Mouse (Mus musculus) ovary, postnatal 36 days (tissue): ENCODE measurements around the gene Socs7.

ENCODE experiments used
- DNase-seq: peaks from one replicate; pipeline ENCODE4 v3.0.0; 2022; ENCODE audit warnings: low spot score, mixed read lengths

Gene Socs7

GRCm38 (mm10) chr11:97343175-97343574, 19.2 kb upstream of the Socs7 start:
- no peak for DNase-seq

GRCm38 (mm10) chr11:97343619-97344018, 18.7 kb upstream of the Socs7 start:
- DNase-seq = peak; percentile 52

GRCm38 (mm10) chr11:97345446-97345845, 16.9 kb upstream of the Socs7 start:
- DNase-seq = no peak

- DNase-seq = no peak
Measured at GRCm38 (mm10) chr11:97346383-97346782, 16.0 kb upstream of the Socs7 start.

- no peak for DNase-seq
Measured at GRCm38 (mm10) chr11:97347291-97347690, 15.1 kb upstream of the Socs7 start.

- DNase-seq = peak; percentile 79
Measured at GRCm38 (mm10) chr11:97350035-97350434, 12.3 kb upstream of the Socs7 start.

DNA sequence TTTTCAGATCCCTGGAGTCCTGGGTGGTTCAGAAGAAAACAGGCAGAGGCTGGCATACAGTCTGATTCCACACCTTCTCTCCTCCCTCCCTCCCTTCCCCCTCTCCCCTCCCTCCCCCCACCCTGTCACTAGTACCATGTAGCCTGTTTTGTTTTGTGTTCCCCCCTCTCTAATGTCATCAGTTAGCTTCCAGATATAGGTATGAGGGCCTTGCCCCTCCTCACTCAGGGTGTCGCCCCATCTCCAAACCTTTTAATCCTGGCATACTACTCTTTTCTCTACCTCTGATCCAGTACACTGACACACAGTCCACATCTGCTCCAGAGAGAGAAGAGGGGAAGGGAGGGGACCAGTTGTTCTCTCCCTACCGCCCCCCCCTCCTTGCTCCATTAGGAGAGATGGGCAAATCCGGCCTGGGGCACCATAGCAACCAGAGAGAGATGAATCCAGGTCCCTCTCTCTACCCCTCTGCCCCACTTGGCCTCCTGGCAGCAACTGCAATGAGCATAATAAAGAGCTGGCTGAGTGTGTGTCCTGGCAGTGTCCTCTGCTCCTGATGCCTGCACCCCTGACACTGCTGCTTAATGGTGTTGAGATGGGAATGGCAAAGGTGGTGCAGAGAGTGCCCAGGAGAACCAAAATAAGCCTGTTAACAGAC, 10.2 kb upstream of the Socs7 start, which contains the start of gene Gpr179:
Gene Gpr179 (minus strand): TSS at position 51 of the 658 bp plus-strand sequence.
- DNase-seq = no peak

DNA sequence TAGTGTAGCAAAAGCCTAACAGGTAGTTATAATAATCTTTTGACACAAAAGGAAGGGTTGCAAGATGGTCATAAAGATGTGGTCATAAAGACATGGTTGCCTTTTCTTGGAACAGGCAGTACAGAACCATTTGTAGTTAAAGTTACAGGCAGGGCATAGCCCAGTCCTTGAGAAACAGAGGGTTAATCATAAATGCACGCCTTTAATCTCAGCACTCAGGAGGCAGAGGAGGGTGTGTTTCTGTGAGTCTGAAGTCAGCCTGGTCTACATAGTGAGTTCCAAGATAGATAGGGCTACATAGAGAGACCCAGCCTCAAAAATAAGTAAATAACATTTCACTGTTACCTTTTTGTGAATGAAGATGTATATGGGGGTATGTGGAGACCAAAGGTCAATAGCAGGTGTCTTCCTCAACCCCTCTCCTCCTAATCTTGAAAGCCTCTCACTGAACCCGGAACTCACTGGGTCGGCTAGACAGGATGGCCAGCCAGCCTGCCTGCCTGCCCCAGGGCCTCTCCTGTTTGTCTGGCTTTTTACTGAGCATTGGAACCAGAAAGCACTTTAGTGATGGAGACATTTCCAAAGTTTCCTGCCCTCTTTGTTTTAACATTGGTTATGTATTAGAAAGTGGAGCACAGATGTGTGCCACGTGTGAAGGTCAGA, 9.3 kb upstream of the Socs7 start:
- DNase-seq = no peak

DNA sequence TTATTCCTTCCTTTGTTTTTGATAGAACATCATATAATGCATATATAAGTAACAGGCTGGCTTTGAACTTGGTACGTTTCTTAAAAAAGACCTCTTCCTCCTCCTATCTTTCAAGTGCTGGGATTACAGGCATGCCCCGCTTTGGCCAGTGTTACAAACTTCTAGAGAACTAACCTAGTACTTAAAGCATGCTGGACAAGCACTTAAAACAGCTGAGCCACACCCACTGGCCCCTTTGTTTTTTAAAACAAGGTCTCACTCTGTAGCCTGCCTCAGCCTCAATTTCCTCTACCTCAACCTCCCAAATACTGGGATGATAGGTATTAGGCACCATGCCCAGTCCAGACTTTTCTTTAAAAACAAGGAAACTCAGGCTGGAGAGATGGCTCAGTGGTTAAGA, 7.7 kb upstream of the Socs7 start:
- no peak for DNase-seq

GRCm38 (mm10) chr11:97355247-97355646, 7.1 kb upstream of the Socs7 start:
- DNase-seq = no peak

DNA sequence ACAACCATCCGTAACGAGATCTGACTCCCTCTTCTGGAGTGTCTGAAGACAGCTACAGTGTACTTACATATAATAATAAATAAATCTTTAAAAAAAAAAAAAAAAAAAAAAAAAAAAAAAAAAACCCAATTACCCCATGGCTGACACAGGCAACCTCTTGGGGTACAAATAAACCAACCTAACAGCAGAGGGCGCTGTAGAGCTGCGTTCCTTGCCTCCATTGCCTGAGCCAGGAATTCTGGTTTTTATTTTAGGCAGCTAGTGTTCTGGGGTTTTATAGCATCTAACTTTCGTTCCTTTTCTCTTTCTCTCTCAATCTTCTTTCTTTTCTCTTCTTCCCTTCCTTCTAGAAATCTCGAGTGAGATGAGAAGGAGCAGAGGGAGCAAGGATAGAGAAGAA, 4.7 kb upstream of the Socs7 start:
- DNase-seq = peak; percentile 65

DNA sequence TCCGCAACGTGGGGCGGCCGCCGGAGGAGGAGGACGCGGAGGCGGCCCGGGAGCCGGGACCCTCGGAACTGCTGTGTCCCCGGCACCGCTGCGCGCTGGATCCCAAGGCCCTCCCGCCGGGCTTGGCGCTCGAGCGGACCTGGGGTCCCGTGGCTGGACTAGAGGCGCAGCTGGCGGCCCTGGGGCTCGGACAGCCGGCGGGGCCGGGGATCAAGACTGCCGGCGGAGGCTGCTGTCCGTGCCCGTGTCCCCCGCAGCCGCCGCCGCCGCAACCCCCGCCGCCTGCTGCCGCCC, 245 bp downstream of the Socs7 start:
- no peak for DNase-seq

DNA sequence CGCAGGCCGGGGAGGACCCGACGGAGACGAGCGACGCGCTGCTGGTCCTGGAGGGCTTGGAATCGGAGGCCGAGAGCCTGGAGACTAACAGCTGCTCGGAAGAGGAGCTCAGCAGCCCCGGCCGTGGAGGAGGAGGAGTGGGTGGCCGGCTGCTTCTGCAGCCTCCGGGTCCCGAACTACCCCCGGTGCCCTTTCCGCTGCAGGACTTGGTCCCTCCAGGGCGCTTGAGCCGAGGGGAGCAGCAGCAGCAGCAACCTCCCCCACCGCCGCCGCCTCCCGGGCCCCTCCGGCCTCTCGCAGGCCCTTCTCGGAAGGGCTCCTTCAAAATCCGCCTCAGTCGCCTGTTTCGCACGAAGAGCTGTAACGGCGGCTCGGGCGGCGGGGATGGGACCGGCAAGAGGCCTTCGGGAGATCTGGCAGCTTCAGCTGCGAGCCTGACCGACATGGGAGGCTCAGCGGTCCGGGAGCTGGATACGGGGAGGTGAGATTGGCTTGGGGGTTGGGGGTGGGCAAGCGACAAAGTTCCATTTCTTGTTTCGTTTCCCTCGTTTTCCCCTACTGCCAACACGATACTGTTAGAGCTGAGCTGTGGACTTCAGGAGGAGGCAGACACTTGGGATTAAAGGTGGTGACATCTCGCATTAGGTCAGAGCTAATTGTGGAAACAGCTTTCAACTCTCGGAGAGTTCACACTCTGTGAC, 742 bp downstream of the Socs7 start:
- peak; percentile 42 for DNase-seq

DNA sequence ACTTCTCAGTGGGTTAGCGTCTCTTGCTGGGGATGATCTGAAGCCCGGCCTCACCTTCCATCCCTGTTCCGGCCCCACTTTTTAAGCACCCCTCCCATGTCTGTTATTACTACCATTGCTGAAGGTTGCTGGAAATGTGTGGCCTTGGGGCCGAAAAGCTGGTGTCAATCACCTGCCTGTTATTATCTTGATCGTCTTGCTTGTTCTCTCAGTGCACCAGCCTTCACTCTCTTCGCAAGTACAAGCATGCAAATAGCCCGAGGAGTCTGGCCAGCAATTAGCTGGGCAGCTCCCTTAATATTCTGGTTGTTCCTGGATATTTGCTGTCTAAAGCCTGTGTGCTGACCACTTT, 1.3 kb downstream of the Socs7 start:
- no peak for DNase-seq

DNA sequence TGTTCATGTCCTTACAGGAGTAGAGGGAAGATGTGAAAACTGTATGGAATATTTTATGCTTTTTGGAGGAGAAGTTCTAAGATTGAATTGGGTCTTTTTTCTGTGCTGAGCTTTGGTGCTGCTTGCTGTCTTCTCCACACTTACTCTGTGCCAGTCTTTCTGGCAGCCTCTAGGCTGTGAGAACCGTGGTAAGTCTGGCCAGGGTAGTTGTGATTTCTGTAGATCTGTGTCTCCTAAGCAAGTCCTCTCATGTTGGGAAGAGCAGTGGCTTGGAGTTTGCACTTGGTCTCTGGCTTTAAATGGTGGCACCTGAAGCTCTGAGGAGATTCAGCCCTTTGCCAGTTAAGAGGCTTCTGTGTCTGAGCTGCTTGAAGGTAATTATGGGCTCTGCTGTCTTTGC, 3.2 kb downstream of the Socs7 start:
- DNase-seq = no peak

GRCm38 (mm10) chr11:97368501-97368900, 6.2 kb downstream of the Socs7 start:
- DNase-seq = no peak

DNA sequence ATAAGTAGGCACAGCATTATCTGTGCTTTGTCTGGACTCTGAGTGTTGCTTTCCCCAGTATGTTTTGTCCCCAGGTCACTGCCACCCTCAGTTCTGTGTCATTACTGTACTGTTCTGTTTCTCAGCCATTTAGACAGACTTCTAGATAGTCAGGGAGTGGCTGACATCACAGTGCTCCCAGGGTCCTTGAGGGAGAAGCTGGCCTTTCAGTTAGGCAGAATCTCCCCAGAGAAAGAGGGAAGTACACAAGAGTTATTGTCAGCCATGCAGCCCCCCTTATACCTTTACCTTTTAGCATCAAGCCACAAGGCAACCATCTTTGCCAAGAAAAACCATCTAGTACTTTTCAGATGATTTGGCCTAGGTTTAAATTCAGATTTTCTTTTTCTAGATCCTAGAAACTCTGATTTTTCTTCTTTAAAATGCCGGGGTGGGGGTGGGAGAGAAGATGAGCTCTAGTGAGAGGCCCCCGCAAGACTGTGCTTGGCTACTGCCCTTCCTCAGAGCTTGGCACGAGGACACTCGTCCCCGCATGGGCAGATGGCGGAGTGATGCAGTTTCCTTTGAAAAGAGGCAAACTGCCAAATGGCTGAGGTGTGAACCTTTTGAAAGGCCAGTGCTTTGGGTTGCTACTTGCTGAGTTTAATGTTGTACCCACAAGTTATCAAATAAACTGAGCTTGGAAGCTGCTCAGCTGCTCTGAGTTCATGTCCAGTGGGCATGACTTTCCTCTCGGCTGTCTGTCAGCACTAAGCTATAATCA, 8.2 kb downstream of the Socs7 start:
- DNase-seq = peak; percentile 27

- DNase-seq = no peak
Measured at GRCm38 (mm10) chr11:97372159-97372864, 10.0 kb downstream of the Socs7 start.

- no peak for DNase-seq
Measured at GRCm38 (mm10) chr11:97373402-97373801, 11.1 kb downstream of the Socs7 start.

- no peak for DNase-seq
Measured at GRCm38 (mm10) chr11:97380036-97380435, 17.7 kb downstream of the Socs7 start.

- DNase-seq = no peak
Measured at GRCm38 (mm10) chr11:97383017-97383416, 20.7 kb downstream of the Socs7 start.

- no peak for DNase-seq
Measured at GRCm38 (mm10) chr11:97383764-97384163, 21.4 kb downstream of the Socs7 start.
